ENCODE assay signal across 9 mouse cellular contexts in genomic region chr17:56460876-56461275, GRCm38 (mm10). TPM values are rescaled to one million over a fixed set of nuclear protein-coding genes. Genes with fewer than 3 reads are reported as not detected.
DNase-seq lines count a peak whose midpoint lies in the region; ATAC-seq lines count a peak whose summit lies in the region.
"Had no signal": no experiment of that assay in that cellular context is flagged by ENCODE, and none has a peak within 500 bp of the region (broad histone marks: within the 10 kb centered on the region; RNA-seq: fewer than 3 reads in every experiment).

No protein-coding gene starts in this region.

- peak overlapping the region in 1 of 2 experiments; percentile 97; a peak in 2 of 4 replicates for H3K27ac ChIP-seq in heart, embryonic 14.5 days (replicated peaks in 1 of 2; ENCODE audit: control insufficient read depth in 1 of 2, insufficient read depth in 1 of 2, low read depth in 2 of 2, low read length in 2 of 2)
- H3K27ac ChIP-seq in brown adipose tissue, adult 24 weeks (replicated peaks; ENCODE audit: low read depth, low read length) = no peak overlapping the region
- H3K27ac ChIP-seq in hindbrain, embryonic 12.5 days = peak overlapping the region; percentile 95; the same call in 1 of the 2 replicates
- peak overlapping the region; percentile 88 for H3K27ac ChIP-seq in midbrain, embryonic 12.5 days (replicated peaks)

- peak overlapping the region; percentile 90 for H3K9ac ChIP-seq in heart, embryonic 14.5 days (ENCODE audit: low read length)
- peak overlapping the region; percentile 72 for H3K9ac ChIP-seq in hindbrain, embryonic 12.5 days
- H3K9ac ChIP-seq in midbrain, embryonic 12.5 days (replicated peaks) = peak overlapping the region; percentile 77

- H3K4me2 ChIP-seq in heart, embryonic 14.5 days (ENCODE audit: low read length) = peak overlapping the region; percentile 98
- H3K4me2 ChIP-seq in hindbrain, embryonic 12.5 days (replicated peaks) = peak overlapping the region; percentile 73
- H3K4me2 ChIP-seq in midbrain, embryonic 12.5 days (replicated peaks) = peak overlapping the region; percentile 78

- H3K4me3 ChIP-seq in heart, embryonic 14.5 days (ENCODE audit: control insufficient read depth in 1 of 2, insufficient read depth in 1 of 2, low read depth in 1 of 2, low read length in 2 of 2) = peak overlapping the region; percentile 71 to 73
- H3K4me3 ChIP-seq in brown adipose tissue, adult 24 weeks (ENCODE audit: insufficient read depth, low read depth, low read length) = peak overlapping the region; percentile 73; the same call in 1 of the 2 replicates
- peak overlapping the region; percentile 46 for H3K4me3 ChIP-seq in hindbrain, embryonic 12.5 days
- H3K4me3 ChIP-seq in midbrain, embryonic 12.5 days = peak overlapping the region; percentile 48

- ATAC-seq in heart, embryonic 14.5 days (ENCODE audit: insufficient number of reproducible peaks, insufficient read depth, low FRiP score, low read depth) = no peak
- no peak for ATAC-seq in hindbrain, embryonic 12.5 days (ENCODE audit: low FRiP score)
- ATAC-seq in midbrain, embryonic 12.5 days (ENCODE audit: low FRiP score, low read depth) = no peak

- H3K4me1 ChIP-seq in heart, embryonic 14.5 days (ENCODE audit: control insufficient read depth in 2 of 2, insufficient read depth in 2 of 2, low read length in 2 of 2) = peaks cover 21 to 27% of the 10 kb centered on the region in 2 experiments
- H3K4me1 ChIP-seq in brown adipose tissue, adult 24 weeks (ENCODE audit: control insufficient read depth, insufficient read depth, insufficient read length, low read length) = 0 out of 2 replicates have a peak, but pooled peaks cover 2% of the 10 kb centered on the region
- H3K4me1 ChIP-seq in hindbrain, embryonic 12.5 days = peaks cover 63% of the 10 kb centered on the region
- peaks cover 68% of the 10 kb centered on the region for H3K4me1 ChIP-seq in midbrain, embryonic 12.5 days

- WGBS in heart, embryonic 14.5 days = 23% methylated on average over 6 of the region's 6 CpGs
- 22% methylated on average over 6 of the region's 6 CpGs for WGBS in hindbrain, embryonic 12.5 days
- WGBS in midbrain, embryonic 12.5 days = 22% methylated on average over 6 of the region's 6 CpGs

- intact Hi-C loops in heart, postnatal 14 days (cut with DNase I) = loop anchor here (1.0 kb wide), 1 partner anchor 14 kb away; no protein-coding TSS in a partner anchor

- no peak for DNase-seq in heart, postnatal 14 days
- no peak for DNase-seq in Muller cell, postnatal 12 days (ENCODE audit: inconsistent ontology term)
- DNase-seq in ovary, postnatal 14 days (ENCODE audit: low spot score) = no peak
- DNase-seq in frontal cortex, adult 2 months (ENCODE audit: extremely low spot score in 1 of 2, low spot score in 1 of 2) = no peak

- H3K27me3 ChIP-seq in heart, embryonic 14.5 days (ENCODE audit: control insufficient read depth, insufficient read depth, low read length) = no peaks in the 10 kb centered on the region
- no peaks in the 10 kb centered on the region for H3K27me3 ChIP-seq in hindbrain, embryonic 12.5 days
- H3K27me3 ChIP-seq in midbrain, embryonic 12.5 days = no peaks in the 10 kb centered on the region

- H3K36me3 ChIP-seq in heart, embryonic 14.5 days (ENCODE audit: control insufficient read depth, insufficient read depth, low read length) = peaks cover 26% of the 10 kb centered on the region
- H3K36me3 ChIP-seq in hindbrain, embryonic 12.5 days = peaks cover 23% of the 10 kb centered on the region
- peaks cover 26% of the 10 kb centered on the region for H3K36me3 ChIP-seq in midbrain, embryonic 12.5 days

- H3K9me3 ChIP-seq in heart, embryonic 14.5 days (ENCODE audit: control insufficient read depth, low read length) = no peaks in the 10 kb centered on the region
- no peaks in the 10 kb centered on the region for H3K9me3 ChIP-seq in hindbrain, embryonic 12.5 days (replicated peaks)
- H3K9me3 ChIP-seq in midbrain, embryonic 12.5 days = no peaks in the 10 kb centered on the region

RNA-seq across cellular contexts. Expression of gene Ptprs, which starts 15.4 kb away (rescaled TPM):
- 51.4 and 60.1 TPM in 2 replicates for polyA plus RNA-seq in heart, embryonic 14.5 days (2014; fragmentation: Nextera tagmentation; extraction: Ambion mirVana)
- 10 to 100 TPM; 60.3 to 64.8 TPM for total RNA-seq in heart, postnatal 14 days (2021)
- 10.3 and 10.7 TPM in 2 replicates for polyA plus RNA-seq in brown adipose tissue, adult 24 weeks (2012; ENCODE audit: insufficient read depth, insufficient read length, missing spikeins)
- polyA plus RNA-seq in hindbrain, embryonic 12.5 days (2016; fragmentation: Nextera tagmentation; extraction: Ambion mirVana) = 316 and 326 TPM in 2 replicates
- polyA plus RNA-seq in midbrain, embryonic 12.5 days (2016; fragmentation: Nextera tagmentation; extraction: Ambion mirVana) = 290 and 332 TPM in 2 replicates
- 622 and 690 TPM in 2 replicates for polyA plus RNA-seq in frontal cortex, adult 2 months (2012; rRNA removed)

RNA-seq across cellular contexts. Expression of gene Znrf4, which starts 51.4 kb away (rescaled TPM):
- not detected in 2 replicates for polyA plus RNA-seq in heart, embryonic 14.5 days (2014; fragmentation: Nextera tagmentation; extraction: Ambion mirVana)
- total RNA-seq in heart, postnatal 14 days (2021) = not detected
- not detected in 2 replicates for polyA plus RNA-seq in brown adipose tissue, adult 24 weeks (2012; ENCODE audit: insufficient read depth, insufficient read length, missing spikeins)
- not detected in 2 replicates for polyA plus RNA-seq in hindbrain, embryonic 12.5 days (2016; fragmentation: Nextera tagmentation; extraction: Ambion mirVana)
- not detected in 2 replicates for polyA plus RNA-seq in midbrain, embryonic 12.5 days (2016; fragmentation: Nextera tagmentation; extraction: Ambion mirVana)
- polyA plus RNA-seq in frontal cortex, adult 2 months (2012; rRNA removed) = not detected in 2 replicates
- total RNA-seq: CH12.LX had no signal
